Mouse (Mus musculus) retina, embryonic 14.5 days (tissue): Measurements from ENCODE around the gene Hgfac.

Experiments used
- DNase-seq: peaks from one replicate; pipeline ENCODE4 v3.0.0-alpha.2; 2015; ENCODE audit warnings: low spot score

Hgfac gene

GRCm38 (mm10) chr5:35041268-35041829 lies at the start of gene Hgfac:
Hgfac (plus strand) TSS chr5:35041509.
- DNase-seq: no peak

GRCm38 (mm10) chr5:34998754-34999153 lies 42.6 kb upstream of the Hgfac start:
- no peak for DNase-seq

GRCm38 (mm10) chr5:34999281-34999680 lies 42.0 kb upstream of the Hgfac start:
- DNase-seq: no peak

GRCm38 (mm10) chr5:35000323-35000722 lies 41.0 kb upstream of the Hgfac start:
- DNase-seq: no peak

- DNase-seq: no peak
Measured at GRCm38 (mm10) chr5:35001144-35001543, 40.2 kb upstream of the Hgfac start.

GRCm38 (mm10) chr5:35003611-35004162 lies 37.6 kb upstream of the Hgfac start:
- no peak for DNase-seq

- DNase-seq: no peak
Measured at GRCm38 (mm10) chr5:35004769-35005168, 36.5 kb upstream of the Hgfac start.

- DNase-seq: no peak
Measured at GRCm38 (mm10) chr5:35005659-35006058, 35.6 kb upstream of the Hgfac start.

GRCm38 (mm10) chr5:35006599-35006998 lies 34.7 kb upstream of the Hgfac start:
- no peak for DNase-seq

GRCm38 (mm10) chr5:35009163-35009562 lies 32.1 kb upstream of the Hgfac start:
- DNase-seq: no peak

GRCm38 (mm10) chr5:35010656-35011055 lies 30.7 kb upstream of the Hgfac start:
- no peak for DNase-seq

GRCm38 (mm10) chr5:35011156-35011923 lies 30.0 kb upstream of the Hgfac start:
- no peak for DNase-seq

GRCm38 (mm10) chr5:35014036-35014435 lies 27.3 kb upstream of the Hgfac start:
- DNase-seq: peak; percentile 60

- no peak for DNase-seq
Measured at GRCm38 (mm10) chr5:35019673-35020300, 21.5 kb upstream of the Hgfac start.

GRCm38 (mm10) chr5:35020410-35021241 lies 20.7 kb upstream of the Hgfac start:
- DNase-seq: no peak

GRCm38 (mm10) chr5:35024975-35025374 lies 16.3 kb upstream of the Hgfac start:
- peak; percentile 72 for DNase-seq

GRCm38 (mm10) chr5:35029303-35029702 lies 12.0 kb upstream of the Hgfac start:
- no peak for DNase-seq

- DNase-seq: no peak
Measured at GRCm38 (mm10) chr5:35029755-35030154, 11.6 kb upstream of the Hgfac start.

- DNase-seq: no peak
Measured at GRCm38 (mm10) chr5:35033068-35033467, 8.2 kb upstream of the Hgfac start.

- DNase-seq: no peak
Measured at GRCm38 (mm10) chr5:35033619-35034018, 7.7 kb upstream of the Hgfac start.

GRCm38 (mm10) chr5:35035141-35035540 lies 6.2 kb upstream of the Hgfac start:
- DNase-seq: no peak

GRCm38 (mm10) chr5:35035795-35036194 lies 5.5 kb upstream of the Hgfac start:
- DNase-seq: no peak
